Mouse (Mus musculus) embryonic facial prominence, embryonic 13.5 days (tissue): ENCODE data around the gene Pkd1l3. TPM values are rescaled to one million over a fixed set of nuclear protein-coding genes. Genes with fewer than 3 reads are reported as not detected.

ENCODE experiments used
- ATAC-seq: fragments of 200-750 bp; cut with Nextera tagmentation; 2 replicates; pipeline ENCODE4 v1.8.0; 2017; ENCODE audit warnings: low read depth; ENCODE audit not compliant: insufficient number of reproducible peaks, insufficient read depth, low FRiP score, low TSS enrichment
- H3K27ac ChIP-seq: fragments of 300-500 bp; sonication (generic); 2 replicates; pipeline ENCODE4 v1.5.1; 2015; ENCODE audit warnings: moderate library complexity, mild to moderate bottlenecking, inconsistent platforms
- H3K27me3 ChIP-seq: fragments of 300-500 bp; sonication (generic); 2 replicates; pipeline ENCODE4 v1.6.1; 2015; ENCODE audit warnings: mild to moderate bottlenecking, inconsistent platforms
- H3K36me3 ChIP-seq: fragments of 300-500 bp; sonication (generic); 2 replicates; pipeline ENCODE4 v1.6.1; 2015; ENCODE audit warnings: mild to moderate bottlenecking, inconsistent platforms
- H3K4me1 ChIP-seq: fragments of 300-500 bp; sonication (generic); 2 replicates; pipeline ENCODE4 v1.6.1; 2015; ENCODE audit warnings: inconsistent platforms
- H3K4me2 ChIP-seq: fragments of 300-500 bp; sonication (generic); 2 replicates; pipeline ENCODE4 v1.6.1; 2015; ENCODE audit warnings: moderate library complexity, mild to moderate bottlenecking, inconsistent platforms
- H3K4me3 ChIP-seq: fragments of 300-500 bp; sonication (generic); 2 replicates; pipeline ENCODE4 v1.5.1; 2015; ENCODE audit warnings: mild to moderate bottlenecking, inconsistent platforms
- H3K9ac ChIP-seq: fragments of 300-500 bp; sonication (generic); 2 replicates; pipeline ENCODE4 v1.6.1; 2015; ENCODE audit warnings: mild to moderate bottlenecking, inconsistent platforms
- H3K9me3 ChIP-seq: fragments of 300-500 bp; sonication (generic); 2 replicates; pipeline ENCODE4 v1.6.1; 2016; ENCODE audit warnings: inconsistent platforms
- WGBS: fragments of 180-500 bp; shearing (Covaris S2); methylation state at CpG from one replicate; pipeline ENCODE4 v1.1.7; 2015; ENCODE audit warnings: mixed read lengths; 5-methylcytosine and 5-hydroxymethylcytosine counted together
- polyA plus RNA-seq: library from polyadenylated mRNA; unstranded; fragments of >200 nt; fragmentation: Nextera tagmentation; extraction: Ambion mirVana; gene quantifications from 2 replicates; pipeline ENCODE4 v1.2.1, GENCODE M21; 2015

Pkd1l3 gene
- polyA plus RNA-seq, 1 experiment from 2014 or later = 0.30 TPM

DNA sequence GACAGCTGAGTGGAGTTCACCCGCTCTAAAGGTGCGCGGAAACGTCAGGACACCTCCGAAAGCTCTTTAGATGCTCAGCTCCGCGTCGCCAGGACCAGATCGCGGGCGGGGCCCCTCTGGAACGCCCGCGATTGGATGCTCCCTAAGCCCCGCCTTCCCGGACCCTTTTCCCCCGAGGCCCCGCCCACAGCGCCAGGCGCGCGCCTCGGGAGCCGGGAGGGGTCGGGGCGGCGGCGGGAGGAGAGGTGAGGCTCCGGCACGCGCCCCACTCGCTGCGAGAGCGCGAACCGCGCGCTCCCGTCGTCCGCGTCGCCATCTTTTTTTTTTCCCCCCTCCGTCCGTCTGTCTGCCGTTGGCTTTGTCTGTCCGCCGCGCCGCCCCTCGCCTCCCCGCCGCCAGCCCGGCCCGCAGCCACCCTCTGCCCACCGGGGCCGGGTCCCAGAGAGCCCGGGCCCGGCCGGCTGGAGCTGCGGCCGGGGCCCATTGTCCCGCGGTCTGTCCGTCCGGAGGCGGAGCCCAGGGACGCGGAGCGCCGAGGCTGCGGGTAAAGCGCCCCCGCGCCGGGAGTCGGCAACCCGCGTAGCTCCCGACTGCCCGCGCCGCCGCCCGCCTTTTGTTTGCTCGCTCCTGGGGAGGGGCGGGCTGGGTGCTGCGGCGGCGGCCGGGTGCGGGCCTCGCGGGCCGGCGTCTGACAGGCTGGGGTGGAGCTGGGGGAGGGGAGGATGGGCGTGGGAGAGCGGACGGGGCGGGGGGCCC lies 91.2 kb downstream of the Pkd1l3 start, which contains the start of gene Zfp821:
TSS of gene Zfp821 (plus strand) at position 227 of the 756 bp plus-strand sequence.
- Histone ChIP-seq H3K9ac (peak within 1 kb of the TSS; percentile 99), H3K36me3 (peaks cover 28% of the 10 kb centered on the region), H3K9me3 (no peaks in the 10 kb centered on the region), H3K4me1 (peaks cover 30% of the 10 kb centered on the region), H3K27ac (peak within 1 kb of the TSS; percentile 98), H3K27me3 (no peaks in the 10 kb centered on the region), H3K4me3 (peak within 1 kb of the TSS; percentile 94), H3K4me2 (peak within 1 kb of the TSS; percentile 88)
- peak; percentile 84 for ATAC-seq
- WGBS = under 1% methylated on average over 69 of the region's 100 CpGs

DNA sequence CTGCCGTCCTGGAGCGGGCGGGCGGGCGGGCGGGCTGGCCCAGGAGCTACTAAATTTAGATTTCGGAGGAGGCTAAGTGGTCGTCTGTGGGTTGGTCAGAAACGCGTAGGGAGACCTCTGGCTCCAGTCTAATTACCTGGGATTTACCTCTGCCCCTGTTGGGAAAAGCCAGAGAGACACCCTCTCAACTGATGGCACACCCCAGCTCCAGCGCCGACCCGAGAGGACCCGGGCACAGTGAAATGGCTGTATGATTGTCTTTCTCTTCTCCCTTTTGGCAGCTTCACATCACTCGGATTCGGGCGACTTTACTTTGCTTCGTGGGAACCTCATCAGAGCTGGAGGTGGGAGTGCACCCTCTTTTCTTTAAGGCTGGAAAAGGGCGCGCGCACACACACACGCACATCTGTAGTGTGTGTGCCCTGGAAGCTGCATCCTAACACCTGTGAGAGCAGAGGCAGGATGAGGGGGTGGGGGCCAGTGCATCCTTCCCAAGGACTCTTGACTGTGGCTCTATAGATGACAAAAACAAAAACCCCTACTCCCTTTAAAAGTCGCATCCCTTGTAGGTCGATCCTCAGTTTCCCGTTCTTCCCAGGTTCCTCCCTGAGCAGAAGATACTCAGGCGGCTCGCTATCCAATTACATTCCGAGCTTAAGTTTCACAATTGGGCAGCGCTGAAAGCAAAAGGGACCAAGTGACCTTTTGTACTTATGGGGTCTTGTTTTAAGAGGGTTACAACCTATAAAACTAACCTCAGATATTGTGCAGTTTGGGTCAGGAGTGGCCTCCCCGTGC lies 92.0 kb downstream of the Pkd1l3 start:
- H3K4me1 ChIP-seq = peaks cover 30% of the 10 kb centered on the region
- H3K4me2 ChIP-seq = peak overlapping the region; percentile 88
- peak overlapping the region; percentile 94 for H3K4me3 ChIP-seq
- ATAC-seq = peak; percentile 43; the same call in 1 of the 2 replicates
- peaks cover 36% of the 10 kb centered on the region for H3K36me3 ChIP-seq
- WGBS = under 1% methylated on average over 29 of the region's 30 CpGs
- H3K9ac ChIP-seq = peak overlapping the region; percentile 99
- peak overlapping the region; percentile 98 for H3K27ac ChIP-seq
- H3K9me3 ChIP-seq = no peaks in the 10 kb centered on the region
- H3K27me3 ChIP-seq = no peaks in the 10 kb centered on the region

DNA sequence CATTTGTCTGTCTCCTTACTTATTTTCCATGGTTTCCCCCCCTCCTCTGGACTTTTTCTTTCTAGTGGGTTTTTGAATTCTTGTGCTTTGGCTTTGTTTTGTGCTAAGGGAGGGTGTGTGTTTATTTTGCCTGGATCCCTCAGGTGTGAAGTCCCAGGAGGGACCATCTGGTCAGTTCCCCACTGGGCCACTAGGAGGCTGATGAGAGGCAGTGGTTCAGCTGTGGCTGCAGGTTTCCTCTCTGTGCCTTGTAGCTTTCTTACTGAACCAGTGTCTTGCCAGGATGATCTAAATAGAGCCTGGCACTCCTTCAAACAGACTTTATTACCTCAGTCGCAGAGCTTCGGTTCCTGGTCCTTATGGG lies 92.5 kb downstream of the Pkd1l3 start:
- Histone ChIP-seq H3K36me3 (peaks cover 41% of the 10 kb centered on the region), H3K4me1 (peaks cover 30% of the 10 kb centered on the region), H3K4me2 (peak overlapping the region; percentile 88), H3K9me3 (no peaks in the 10 kb centered on the region), H3K27me3 (no peaks in the 10 kb centered on the region), H3K27ac (no peak overlapping the region), H3K9ac (peak overlapping the region; percentile 99), H3K4me3 (peak overlapping the region; percentile 94)
- WGBS = 14% methylated on average over 2 of the region's 2 CpGs
- ATAC-seq = no peak

DNA sequence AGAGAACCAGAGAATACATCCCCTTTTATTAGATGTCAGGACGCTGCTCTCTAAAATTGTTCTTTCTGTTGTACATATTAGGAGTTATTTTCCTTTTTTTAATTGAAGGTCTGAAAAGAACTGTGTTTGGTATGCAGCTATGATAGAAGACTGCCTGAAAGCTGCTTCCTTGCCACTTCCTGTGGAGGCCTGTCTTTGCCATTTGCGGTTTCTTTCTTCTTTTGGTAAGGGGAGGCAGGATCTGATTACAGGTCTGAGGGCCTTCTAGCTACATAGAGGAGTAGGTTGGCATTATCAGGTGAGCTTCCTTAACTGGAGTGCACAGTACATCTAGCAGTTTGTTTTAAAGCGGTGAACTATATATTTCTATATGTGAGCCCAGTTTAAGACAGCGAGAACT lies 93.6 kb downstream of the Pkd1l3 start:
- H3K4me2 ChIP-seq = peak overlapping the region; percentile 34
- no peak overlapping the region for H3K9ac ChIP-seq
- H3K9me3 ChIP-seq = no peaks in the 10 kb centered on the region
- H3K36me3 ChIP-seq = peaks cover 52% of the 10 kb centered on the region
- ATAC-seq = no peak
- H3K4me1 ChIP-seq = peaks cover 30% of the 10 kb centered on the region
- no peak overlapping the region; the same call in 1 of the 2 replicates for H3K4me3 ChIP-seq
- WGBS = 92% methylated on average over 4 of the region's 4 CpGs
- H3K27ac ChIP-seq = no peak overlapping the region
- H3K27me3 ChIP-seq = no peaks in the 10 kb centered on the region

DNA sequence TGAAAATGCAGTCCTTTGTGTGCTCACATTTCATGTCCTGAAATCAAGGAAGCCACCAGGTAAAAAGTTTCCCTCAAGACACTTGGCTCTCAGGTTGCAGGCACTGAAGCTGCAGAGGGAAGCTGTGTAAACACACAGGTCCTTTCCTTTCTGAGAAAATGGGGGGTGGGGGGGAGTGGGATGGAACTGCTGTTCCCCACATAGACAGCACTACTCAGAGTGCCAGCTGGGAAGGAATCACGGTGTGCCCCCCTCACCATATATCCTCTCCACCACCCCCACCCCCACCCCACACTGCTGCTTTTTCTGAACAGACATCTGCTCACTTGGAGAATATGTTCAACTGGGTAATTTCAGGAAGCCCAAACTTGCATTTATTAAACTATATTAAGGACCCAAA lies 98.2 kb downstream of the Pkd1l3 start:
- peaks cover 93% of the 10 kb centered on the region for H3K36me3 ChIP-seq
- H3K27ac ChIP-seq = no peak overlapping the region
- whole genome bisulfite sequencing = 82% methylated on average over 1 of the region's 1 CpGs
- no peak overlapping the region for H3K4me2 ChIP-seq
- no peaks in the 10 kb centered on the region for H3K27me3 ChIP-seq
- H3K4me1 ChIP-seq = peaks cover 12% of the 10 kb centered on the region
- H3K9ac ChIP-seq = no peak overlapping the region
- no peaks in the 10 kb centered on the region for H3K9me3 ChIP-seq
- H3K4me3 ChIP-seq = no peak overlapping the region
- no peak for ATAC-seq

DNA sequence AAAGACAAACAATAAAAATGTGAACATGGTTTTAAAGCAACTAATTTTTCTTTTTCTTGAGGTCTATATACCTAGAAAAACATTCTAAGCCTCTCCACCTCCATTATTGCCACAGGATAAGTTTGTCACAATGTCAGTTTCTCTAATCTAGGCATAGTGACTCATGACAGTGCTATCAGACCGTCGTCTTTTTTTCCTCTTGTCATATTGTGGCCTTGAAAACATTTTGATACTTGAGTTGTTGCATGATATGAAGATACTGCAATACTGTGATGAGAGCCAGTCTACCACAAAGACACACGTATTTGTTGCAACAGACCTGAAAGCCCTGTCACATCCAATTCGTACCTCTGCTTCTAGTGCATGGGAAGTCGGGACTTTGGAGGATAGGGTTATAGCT lies 100.6 kb downstream of the Pkd1l3 start:
- Histone ChIP-seq H3K4me1 (no peaks in the 10 kb centered on the region), H3K27ac (no peak overlapping the region), H3K4me3 (no peak overlapping the region), H3K9me3 (no peaks in the 10 kb centered on the region), H3K36me3 (peaks cover 93% of the 10 kb centered on the region), H3K9ac (no peak overlapping the region), H3K27me3 (no peaks in the 10 kb centered on the region), H3K4me2 (no peak overlapping the region)
- no peak for ATAC-seq
- 90% methylated on average over 5 of the region's 5 CpGs for WGBS

Other genes with a start within 250 kb of the Pkd1l3 start
- 0.14 TPM in 1 of 2 replicates, not detected in the other for gene Pmfbp1, start 120.5 kb upstream of the Pkd1l3 start, polyA plus RNA-seq
- 25.3 and 26.5 TPM in 2 replicates for gene Dhx38, start 48.7 kb upstream of the Pkd1l3 start, polyA plus RNA-seq
- 25.8 and 26.5 TPM in 2 replicates for gene Txnl4b, start 48.6 kb upstream of the Pkd1l3 start, polyA plus RNA-seq
- gene Hp, start 35.3 kb upstream of the Pkd1l3 start, polyA plus RNA-seq = 0.41 and 2.5 TPM in 2 replicates
- 43.9 and 45.3 TPM in 2 replicates for gene Dhodh, start 5.8 kb upstream of the Pkd1l3 start, polyA plus RNA-seq
- 169 and 179 TPM in 2 replicates for gene Ist1, start 78.7 kb downstream of the Pkd1l3 start, polyA plus RNA-seq
- 43.7 and 46.7 TPM in 2 replicates for gene Zfp821, start 91.0 kb downstream of the Pkd1l3 start, polyA plus RNA-seq
- gene Atxn1l, start 123.2 kb downstream of the Pkd1l3 start, polyA plus RNA-seq = 7.6 and 7.9 TPM in 2 replicates
- 43.0 and 43.3 TPM in 2 replicates for gene Ap1g1, start 164.0 kb downstream of the Pkd1l3 start, polyA plus RNA-seq